Mouse (Mus musculus) CH12.LX (cell line): ENCODE measurements around the gene Lhpp. TPM values are rescaled to one million over a fixed set of nuclear protein-coding genes. Genes with fewer than 3 reads are reported as not detected.
"Not testable (repeated sequence)": the region's sequence is repeated elsewhere in the genome, so short reads cannot be mapped to it uniquely, and the experiment has no call there.

ENCODE experiments used
- DNase-seq: peaks from one replicate; pipeline ENCODE4 v3.0.0-alpha.2; 2013; ENCODE audit errors: extremely low read depth
- H3K27ac ChIP-seq: 2 replicates; pipeline ENCODE4 v1.5.1; 2012; ENCODE audit warnings: low read depth, mild to moderate bottlenecking, control low read depth, moderate library complexity; ENCODE audit not compliant: insufficient read depth
- H3K27me3 ChIP-seq: replicated peaks from 2 replicates; pipeline ENCODE3; 2012; ENCODE audit warnings: inconsistent platforms
- H3K36me3 ChIP-seq, 2 experiments: replicated peaks in 1 of 2; 2 replicates each; pipeline versions ENCODE3 to v1.6.1; 2012; ENCODE audit warnings: inconsistent platforms in 1 of 2, low read length in 1 of 2, mild to moderate bottlenecking in 1 of 2, mixed read lengths in 1 of 2, moderate library complexity in 1 of 2; ENCODE audit not compliant: control insufficient read depth in 1 of 2, insufficient read depth in 1 of 2
- H3K4me1 ChIP-seq, 2 experiments: 2 replicates each; pipeline ENCODE4 v1.6.1; 2012; ENCODE audit warnings: inconsistent platforms in 1 of 2, moderate library complexity in 1 of 2; ENCODE audit not compliant: insufficient read depth in 2 of 2, control insufficient read depth in 1 of 2
- H3K4me2 ChIP-seq: 2 replicates; pipeline ENCODE4 v1.6.1; 2012; ENCODE audit warnings: low read depth, mild to moderate bottlenecking, control low read depth; ENCODE audit not compliant: poor library complexity, insufficient read depth, severe bottlenecking
- H3K4me3 ChIP-seq, 3 experiments: fragments of 150-350 bp in 1 of 3; sonication (generic) in 1 of 3; replicated peaks in 1 of 3; 2 replicates each; pipeline versions ENCODE3 to v1.5.1; 2011 to 2012; ENCODE audit warnings: low read depth in 2 of 3, low read length in 2 of 3, mild to moderate bottlenecking in 2 of 3, moderate library complexity in 2 of 3, control low read depth in 1 of 3, improper control_type of control experiment in 1 of 3, inconsistent platforms in 1 of 3, mixed read lengths in 1 of 3; ENCODE audit not compliant: poor library complexity in 1 of 3
- H3K79me2 ChIP-seq: replicated peaks from 2 replicates; pipeline ENCODE4 v1.6.1; 2012; ENCODE audit warnings: mild to moderate bottlenecking, moderate library complexity; ENCODE audit not compliant: control insufficient read depth, poor library complexity, insufficient read depth, severe bottlenecking; ENCODE audit errors: extremely low read depth
- H3K9ac ChIP-seq: 2 replicates; pipeline ENCODE4 v1.6.1; 2012; ENCODE audit warnings: low read depth, mild to moderate bottlenecking, control low read depth, moderate library complexity; ENCODE audit not compliant: insufficient read depth
- H3K9me3 ChIP-seq: replicated peaks from 2 replicates; pipeline ENCODE3; 2012; ENCODE audit warnings: low read length, inconsistent platforms, mixed read lengths
- CHD1 ChIP-seq: IDR thresholded peaks from 2 replicates; pipeline ENCODE4 v1.6.1; 2012; ENCODE audit warnings: low read depth, low read length, improper control_type of control experiment, inconsistent platforms
- CTCF ChIP-seq, 2 experiments: IDR thresholded peaks in 1 of 2; conservative IDR thresholded peaks in 1 of 2; 2 replicates each; pipeline ENCODE4 v1.5.1; 2011 to 2012; ENCODE audit warnings: low read depth in 2 of 2, low read length in 2 of 2, improper control_type of control experiment in 1 of 2, inconsistent platforms in 1 of 2, mild to moderate bottlenecking in 1 of 2, moderate library complexity in 1 of 2
- ELF1 ChIP-seq: IDR thresholded peaks from 2 replicates; pipeline ENCODE4 v1.6.1; 2014; ENCODE audit warnings: low read depth, mild to moderate bottlenecking, inconsistent platforms, low read length, improper control_type of control experiment
- JUN ChIP-seq: IDR thresholded peaks from 2 replicates; pipeline ENCODE4 v1.6.1; 2011; ENCODE audit warnings: low read depth, mild to moderate bottlenecking, low read length, improper control_type of control experiment, moderate library complexity; ENCODE audit not compliant: insufficient read depth
- MAZ ChIP-seq: IDR thresholded peaks from 2 replicates; pipeline ENCODE4 v1.6.1; 2012; ENCODE audit warnings: low read depth, mild to moderate bottlenecking, inconsistent platforms, low read length, improper control_type of control experiment, moderate library complexity
- MXI1 ChIP-seq: IDR thresholded peaks from 2 replicates; pipeline ENCODE4 v1.6.1; 2011; ENCODE audit warnings: mild to moderate bottlenecking, low read depth, low read length, improper control_type of control experiment
- MYC ChIP-seq: IDR thresholded peaks from 2 replicates; pipeline ENCODE4 v1.6.1; 2011; ENCODE audit warnings: low read depth, mild to moderate bottlenecking, improper control_type of control experiment, low read length
- NELFE ChIP-seq: IDR thresholded peaks from 2 replicates; pipeline ENCODE4 v1.6.1; 2011; ENCODE audit warnings: low read depth, low read length, improper control_type of control experiment
- NRF1 ChIP-seq: IDR thresholded peaks from 2 replicates; pipeline ENCODE4 v1.6.1; 2014; ENCODE audit warnings: low read depth, mild to moderate bottlenecking, inconsistent platforms, low read length, improper control_type of control experiment, moderate library complexity
- PAX5 ChIP-seq: IDR thresholded peaks from 2 replicates; pipeline ENCODE4 v1.6.1; 2012; ENCODE audit warnings: low read length, inconsistent platforms, mixed read lengths
- RAD21 ChIP-seq: IDR thresholded peaks from 2 replicates; pipeline ENCODE4 v1.6.1; 2011; ENCODE audit warnings: low read depth, mild to moderate bottlenecking, low read length, improper control_type of control experiment, moderate library complexity
- SIN3A ChIP-seq: IDR thresholded peaks from 2 replicates; pipeline ENCODE4 v1.6.1; 2012; ENCODE audit warnings: low read length, improper control_type of control experiment, inconsistent platforms
- ZMIZ1 ChIP-seq: IDR thresholded peaks from 2 replicates; pipeline ENCODE4 v1.6.1; 2012; ENCODE audit warnings: low read depth, mild to moderate bottlenecking, inconsistent platforms, low read length, improper control_type of control experiment
- dilution Hi-C: fragments of 300-500 bp; cut with MboI; formaldehyde crosslinking; loops from 2 replicates; pipeline ENCODE4 v1.14.3; 2020; ENCODE audit warnings: low sequenced_read_pairs; ENCODE audit not compliant: extremely low pct_unique_long_range_greater_than_20kb, extremely low pct_ligation_motif_present
- in situ Hi-C: fragments of 300-500 bp; cut with MboI; formaldehyde crosslinking; loops from 3 replicates; pipeline ENCODE4 v1.14.3; 2019; ENCODE audit warnings: low sequenced_read_pairs, low pct_ligation_motif_present, low pct_unique_long_range_greater_than_20kb, mixed read lengths
- polyA plus RNA-seq: library from polyadenylated mRNA; unstranded; fragments of >175 nt; gene quantifications from 2 replicates; pipeline ENCODE4 v1.2.1, GENCODE M21; 2012; ENCODE audit warnings: low read depth; ENCODE audit not compliant: insufficient read length
- total RNA-seq, 2 experiments: library from RNA; depleted of rRNA; stranded (reverse); fragments of 300-350 nt in 1 of 2; fragments of >200 nt in 1 of 2; gene quantifications; 2 replicates each; pipeline ENCODE4 v1.2.3; 2012 to 2014

The Lhpp gene
- total and polyA plus RNA-seq, 3 experiments = 7.8 to 15.4 (median 14.6) TPM

GRCm38 (mm10) chr7:132658058-132658450 is 47.6 kb downstream of the Lhpp start:
- H3K27ac ChIP-seq = no peak overlapping the region
- in situ Hi-C loops = no loop called here
- no peak for TF ChIP-seq NELFE
- TF ChIP-seq SIN3A = no peak
- no peak for TF ChIP-seq CHD1
- TF ChIP-seq MYC = no peak
- TF ChIP-seq CTCF (conservative IDR thresholded peaks at IDR 0.05 in 1 of 2, IDR thresholded peaks at IDR 0.05 in 1 of 2; ENCODE audit: low read depth in 2 of 2, low read length in 2 of 2) = no peak
- TF ChIP-seq PAX5 = no peak

GRCm38 (mm10) chr7:132658688-132659087 is 48.2 kb downstream of the Lhpp start:
- in situ Hi-C loops (no loop called here), dilution Hi-C loops (no loop called here)
- Histone ChIP-seq H3K4me3 (no peak overlapping the region), H3K27me3 (no peaks in the 10 kb centered on the region), H3K9ac (no peak overlapping the region), H3K4me2 (no peak overlapping the region), H3K4me1 (peaks cover 14 to 62% of the 10 kb centered on the region in 2 experiments), H3K79me2 (no peaks in the 10 kb centered on the region), H3K9me3 (no peaks in the 10 kb centered on the region), H3K36me3 (no peaks in the 10 kb centered on the region), H3K27ac (no peak overlapping the region)
- TF ChIP-seq MAZ (no peak), MXI1 (no peak), MYC (no peak), ELF1 (no peak)
- no peak for DNase-seq

More at GRCm38 (mm10) chr7:132658058-132658450, 47.6 kb downstream of the Lhpp start:
- Histone ChIP-seq H3K4me2 (no peak overlapping the region), H3K4me3 (no peak overlapping the region), H3K9ac (no peak overlapping the region), H3K27me3 (no peaks in the 10 kb centered on the region), H3K79me2 (no peaks in the 10 kb centered on the region), H3K36me3 (no peaks in the 10 kb centered on the region), H3K9me3 (no peaks in the 10 kb centered on the region), H3K4me1 (peaks cover 14 to 62% of the 10 kb centered on the region in 2 experiments)
- DNase-seq = no peak
- dilution Hi-C loops = no loop called here

GRCm38 (mm10) chr7:132659633-132660032 is 49.2 kb downstream of the Lhpp start:
- no peaks in the 10 kb centered on the region for H3K9me3 ChIP-seq
- no peaks in the 10 kb centered on the region for H3K36me3 ChIP-seq
- dilution Hi-C loops = no loop called here
- no peak for DNase-seq
- TF ChIP-seq RAD21 (no peak), JUN (no peak), CTCF (conservative IDR thresholded peaks at IDR 0.05 in 1 of 2, IDR thresholded peaks at IDR 0.05 in 1 of 2; ENCODE audit: low read depth in 2 of 2, low read length in 2 of 2) (no peak), ZMIZ1 (no peak), PAX5 (no peak), NRF1 (no peak), CHD1 (no peak), SIN3A (no peak)
- no peak overlapping the region for H3K4me3 ChIP-seq
- in situ Hi-C loops = no loop called here
- no peak overlapping the region for H3K9ac ChIP-seq
- no peak overlapping the region for H3K4me2 ChIP-seq
- no peaks in the 10 kb centered on the region for H3K27me3 ChIP-seq
- peaks cover 14 to 62% of the 10 kb centered on the region in 2 experiments for H3K4me1 ChIP-seq
- H3K79me2 ChIP-seq = no peaks in the 10 kb centered on the region
- no peak overlapping the region for H3K27ac ChIP-seq

GRCm38 (mm10) chr7:132662831-132663230 is 52.4 kb downstream of the Lhpp start:
- H3K4me2 ChIP-seq, H3K27me3 ChIP-seq, in situ Hi-C loops, DNase-seq, dilution Hi-C loops, H3K36me3 ChIP-seq, H3K9me3 ChIP-seq, H3K27ac ChIP-seq, H3K4me3 ChIP-seq, H3K9ac ChIP-seq, H3K79me2 ChIP-seq: not testable (repeated sequence)
- H3K4me1 ChIP-seq = peaks cover 7 to 40% of the 10 kb centered on the region in 2 experiments; a peak in 3 of 4 replicates
